Mouse (Mus musculus) C2C12 (cell line): Measurements from ENCODE around the gene Xkr7.

ENCODE experiments used
- CEBPB ChIP-seq: IDR thresholded peaks from one replicate; pipeline ENCODE4 v1.6.1; 2011; ENCODE audit warnings: low read depth, mild to moderate bottlenecking, control low read depth, moderate library complexity
- CTCF ChIP-seq: IDR thresholded peaks from one replicate; pipeline ENCODE4 v1.5.1; 2011; ENCODE audit not compliant: control insufficient read depth, insufficient read depth, insufficient read length
- MAX ChIP-seq: IDR thresholded peaks from one replicate; pipeline ENCODE4 v1.6.1; 2011; ENCODE audit warnings: mild to moderate bottlenecking, control low read depth
- MYOD1 ChIP-seq: IDR thresholded peaks from one replicate; pipeline ENCODE4 v1.6.1; 2011; ENCODE audit warnings: low read depth; ENCODE audit not compliant: control insufficient read depth, insufficient read length
- MYOG ChIP-seq: IDR thresholded peaks from one replicate; pipeline ENCODE4 v1.6.1; 2011; ENCODE audit not compliant: control insufficient read depth, insufficient read length; ENCODE audit errors: extremely low read depth
- USF1 ChIP-seq: IDR thresholded peaks from one replicate; pipeline ENCODE4 v1.6.1; 2011; ENCODE audit warnings: low read depth, mild to moderate bottlenecking, control low read depth, moderate library complexity

DNA sequence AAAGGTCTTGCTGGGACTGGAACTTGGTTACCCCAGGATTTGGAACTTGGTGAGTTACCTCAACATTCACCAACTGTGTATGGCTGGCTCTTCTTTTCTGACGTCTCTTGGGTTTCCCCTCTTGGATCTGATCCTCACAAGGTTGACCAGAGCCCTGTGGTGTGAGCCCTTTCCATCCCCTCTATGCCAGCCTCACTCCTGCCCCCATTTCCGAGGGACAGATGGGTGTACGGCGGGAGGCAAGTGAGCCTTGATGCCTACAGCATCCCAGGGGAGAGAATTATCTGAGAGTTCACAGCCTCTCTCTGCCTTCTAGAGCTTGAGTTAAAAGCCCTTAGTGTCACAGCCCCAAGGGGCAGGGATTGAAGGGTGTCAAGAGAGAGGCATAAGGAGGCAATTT is 4.2 kb upstream of the Xkr7 start:
- TF ChIP-seq CTCF (no peak), USF1 (no peak), MAX (no peak), MYOD1 (no peak), CEBPB (no peak), MYOG (no peak)
